Mouse (Mus musculus) embryo, embryonic 10.5 days (tissue): ENCODE results near the gene Lhx8.

Experiments used
- DNase-seq: peaks from one replicate; pipeline ENCODE4 v3.0.0-alpha.2; 2015; ENCODE audit warnings: low spot score

Gene Lhx8

GRCm38 (mm10) chr3:154321921-154322574 is 8.4 kb downstream of the Lhx8 start:
- DNase-seq, result no peak

DNA sequence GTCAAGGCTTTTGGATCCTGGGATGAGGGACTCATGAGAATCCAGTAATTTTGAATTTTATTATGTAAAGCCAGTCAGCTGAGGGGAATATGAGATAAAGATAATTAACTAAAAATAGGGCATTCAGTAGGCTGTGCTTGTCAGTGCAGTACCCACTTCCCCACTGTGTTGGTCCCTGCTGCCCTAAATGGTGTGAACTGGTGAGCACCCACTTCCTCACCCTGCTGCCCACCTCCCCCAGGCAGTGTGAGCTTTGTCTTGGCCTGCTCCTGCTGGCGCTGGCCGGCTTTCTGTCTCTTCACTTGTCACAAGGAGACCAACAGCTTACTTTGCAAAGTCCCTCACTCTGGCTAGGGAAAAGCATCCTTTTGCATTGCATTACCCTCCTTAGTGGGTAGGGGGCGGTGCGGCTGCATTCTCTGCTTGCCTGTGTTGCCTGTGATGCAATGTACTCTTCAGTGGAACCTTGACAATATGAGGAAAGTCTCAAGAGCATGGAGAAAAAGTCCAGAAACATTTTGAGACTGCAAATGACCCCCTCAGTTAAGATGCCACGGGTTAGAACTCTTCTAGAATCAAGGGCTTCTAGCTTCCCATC is 12.7 kb downstream of the Lhx8 start:
- peak; percentile 65 for DNase-seq

GRCm38 (mm10) chr3:154305163-154305884 is 25.1 kb downstream of the Lhx8 start:
- no peak for DNase-seq

DNA sequence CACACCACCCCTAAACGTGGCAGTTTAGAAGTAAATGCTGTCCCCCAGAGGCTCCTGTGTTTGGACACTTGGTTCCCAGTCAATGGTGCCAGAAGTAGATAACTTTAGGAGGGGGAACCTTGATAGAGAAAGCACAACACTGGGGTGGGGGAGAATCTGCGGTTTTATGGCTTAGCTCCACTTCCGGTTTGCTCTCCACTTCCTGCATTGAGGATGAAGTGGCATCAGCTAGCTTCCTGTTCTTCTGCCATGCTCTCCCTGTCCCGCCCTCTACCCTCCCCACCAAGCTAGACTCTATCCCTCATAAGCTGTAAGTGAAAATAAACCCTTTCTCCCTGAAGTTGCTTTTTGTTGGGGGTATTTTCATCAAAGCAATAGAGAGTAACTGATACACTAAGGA is 29.4 kb downstream of the Lhx8 start:
- DNase-seq, result no peak

GRCm38 (mm10) chr3:154300006-154300405 is 30.5 kb downstream of the Lhx8 start:
- DNase-seq, result no peak

DNA sequence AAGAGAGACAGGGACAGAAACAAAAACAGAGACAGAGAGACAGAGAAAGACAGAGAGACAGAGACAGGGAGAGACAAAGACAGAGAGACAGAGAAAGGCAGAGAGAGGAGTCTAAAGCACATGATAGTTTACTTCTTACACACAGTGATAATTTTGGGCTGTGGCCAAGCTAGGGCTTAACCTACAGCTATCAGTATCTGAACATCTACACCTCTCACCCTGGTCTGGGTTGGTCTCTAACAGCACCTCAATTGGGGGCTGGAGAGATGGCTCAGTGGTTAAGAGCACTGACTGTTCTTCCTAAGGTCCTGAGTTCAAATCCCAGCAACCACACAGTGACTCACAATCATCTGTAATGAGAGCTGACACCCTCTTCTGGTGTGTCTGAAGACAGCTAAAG is 32.0 kb downstream of the Lhx8 start:
- no peak for DNase-seq

GRCm38 (mm10) chr3:154297499-154297898 is 33.0 kb downstream of the Lhx8 start:
- no peak for DNase-seq

DNA sequence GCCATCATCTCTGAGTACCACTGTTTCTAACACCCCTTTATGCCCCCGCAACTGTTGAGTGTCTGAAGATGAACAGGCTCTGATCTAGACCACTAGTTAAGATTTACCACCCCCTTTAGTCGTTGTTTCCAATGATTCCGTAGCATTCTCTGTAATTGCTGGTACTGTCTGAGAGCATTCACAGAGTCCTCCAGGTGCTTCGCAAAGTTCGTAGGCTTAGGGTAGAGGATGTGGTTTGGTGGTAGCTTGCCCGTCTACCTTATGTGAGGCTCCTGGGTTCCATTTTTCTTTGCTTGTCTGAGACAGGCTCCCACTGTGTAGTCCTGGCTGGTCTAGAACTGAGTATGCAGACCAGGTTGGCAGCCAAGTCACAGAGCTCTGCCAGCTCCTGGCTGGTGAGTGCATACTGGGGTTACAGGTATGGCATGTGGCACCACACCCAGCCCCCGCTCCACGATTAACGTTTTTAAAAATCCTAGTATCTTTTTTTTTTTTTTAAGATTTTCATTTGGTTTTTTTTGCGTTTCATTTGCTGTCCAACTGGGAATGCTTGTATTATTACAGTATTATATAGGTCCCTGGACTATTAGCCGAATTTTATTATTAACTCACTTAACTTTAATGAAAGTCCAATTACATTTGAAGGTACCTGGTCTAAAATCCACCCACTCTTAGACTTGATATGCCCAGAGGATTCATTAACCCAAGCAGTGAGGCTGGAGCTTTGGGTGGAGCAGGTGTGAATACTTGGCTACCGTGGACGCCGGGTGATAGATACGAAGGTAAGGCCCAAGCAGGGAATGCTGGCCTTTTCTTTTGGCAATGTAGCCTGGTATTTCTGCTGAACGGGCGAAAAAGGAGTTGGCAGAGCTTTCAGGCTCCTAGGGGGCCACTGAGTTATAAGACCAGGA is 35.3 kb downstream of the Lhx8 start:
- DNase-seq, result no peak

- no peak for DNase-seq
Observed at GRCm38 (mm10) chr3:154293839-154294490, 36.5 kb downstream of the Lhx8 start.

DNA sequence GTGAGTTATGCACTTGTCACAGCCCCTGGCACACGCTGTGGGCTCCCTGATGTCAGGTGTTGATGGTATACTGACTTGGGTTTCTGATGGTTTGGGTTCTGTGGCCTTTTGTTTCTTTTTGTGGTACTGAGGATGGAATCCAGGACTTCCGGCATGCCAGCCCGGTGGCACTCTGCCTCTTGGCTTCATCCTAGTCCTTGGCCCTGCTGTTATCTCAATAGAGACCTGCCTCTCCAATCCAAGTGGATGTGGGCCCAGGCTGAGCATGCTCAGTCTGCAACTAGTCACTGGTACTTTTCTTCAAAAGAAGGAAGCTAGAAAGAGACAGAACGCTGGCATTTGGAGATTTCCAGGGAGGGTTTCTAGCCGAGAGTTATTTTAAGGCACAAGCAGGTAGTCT is 38.3 kb downstream of the Lhx8 start:
- no peak for DNase-seq

DNA sequence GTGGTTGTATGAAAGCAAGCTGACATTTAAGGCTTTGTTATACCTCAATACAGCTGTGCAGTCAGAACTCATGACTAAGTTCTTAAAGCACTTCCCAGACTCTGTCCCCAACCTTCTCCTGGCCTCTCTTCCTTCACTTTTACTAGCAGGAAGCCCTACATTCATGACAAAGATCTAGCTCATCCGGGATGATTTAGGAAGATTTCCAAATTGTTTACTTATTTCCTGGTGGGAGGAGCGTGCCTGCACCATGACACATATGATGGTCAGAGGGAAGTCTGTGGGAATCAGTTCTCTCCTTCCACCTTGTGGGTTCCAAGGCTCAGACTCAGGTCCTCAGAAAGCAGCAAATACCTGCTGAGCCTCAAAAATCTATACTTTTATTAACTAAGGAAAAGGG is 40.1 kb downstream of the Lhx8 start:
- DNase-seq, result no peak

DNA sequence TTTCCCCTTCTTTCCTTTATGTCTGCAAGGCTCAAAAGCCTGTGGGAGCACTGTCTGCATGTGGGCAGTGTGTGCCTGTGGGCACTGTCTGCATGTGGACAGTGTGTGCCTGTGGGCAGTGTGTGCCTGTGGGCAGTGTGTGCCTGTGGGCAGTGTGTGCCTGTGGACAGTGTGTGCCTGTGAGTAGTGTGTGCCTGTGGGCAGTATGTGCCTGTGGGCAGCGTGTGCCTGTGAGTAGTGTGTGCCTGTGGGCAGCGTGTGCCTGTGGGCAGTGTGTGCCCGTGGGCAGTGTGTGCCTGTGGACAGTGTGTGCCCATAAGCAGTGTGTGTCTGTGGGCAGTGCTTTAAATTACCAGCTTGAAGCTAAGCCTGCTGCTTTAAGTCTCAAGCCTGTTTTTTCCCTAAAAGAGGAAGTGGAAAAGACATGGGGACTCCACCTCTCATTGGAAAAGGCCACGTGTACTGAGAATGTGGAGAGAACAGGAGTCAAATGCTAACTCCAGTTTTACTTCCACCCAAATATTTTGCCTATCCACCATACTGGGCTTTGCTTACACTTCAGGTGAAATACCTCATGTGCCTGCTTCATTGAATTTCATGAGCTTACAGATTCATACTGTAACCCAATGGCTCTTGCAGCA is 41.9 kb downstream of the Lhx8 start:
- no peak for DNase-seq

DNA sequence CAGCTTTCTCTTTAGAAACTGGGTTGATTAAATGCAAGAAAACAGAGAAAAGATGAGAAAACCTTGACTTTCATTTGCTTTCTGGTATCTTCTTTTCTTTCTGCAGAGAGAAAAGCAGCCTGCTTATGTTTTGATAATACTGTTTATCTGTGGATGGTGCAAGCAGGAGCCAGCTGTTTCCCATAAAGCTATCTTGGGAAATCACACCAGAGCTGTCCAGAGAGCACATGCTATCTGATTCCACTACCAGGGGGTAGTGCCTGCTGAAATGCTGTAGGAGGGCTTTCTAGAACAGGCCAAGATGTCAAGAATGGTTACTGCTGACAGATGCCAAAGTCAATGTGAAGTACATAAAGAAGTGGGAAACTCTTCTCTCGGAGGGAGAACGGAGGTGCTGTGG is 43.2 kb downstream of the Lhx8 start:
- DNase-seq, result no peak

DNA sequence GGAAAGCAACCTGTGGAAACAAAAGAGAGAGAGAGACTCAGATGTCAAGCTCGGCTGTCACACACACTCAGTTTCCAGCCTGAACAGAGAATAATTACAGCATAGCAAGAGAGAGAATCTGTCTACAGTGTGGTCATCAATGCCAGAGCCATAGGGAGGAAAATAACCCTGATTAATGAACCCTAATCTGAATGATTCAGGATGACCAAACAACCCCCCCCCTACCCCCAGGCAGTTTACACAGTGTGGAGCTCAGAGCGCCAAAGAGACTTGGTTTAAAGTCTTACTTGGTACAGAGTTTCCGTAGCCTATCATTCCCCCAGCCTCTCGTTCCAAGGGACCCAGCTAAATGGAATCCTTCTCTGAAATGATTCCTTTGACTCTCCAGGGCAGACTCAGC is 45.1 kb downstream of the Lhx8 start:
- no peak for DNase-seq

- no peak for DNase-seq
Observed at GRCm38 (mm10) chr3:154284260-154284659, 46.2 kb downstream of the Lhx8 start.

- DNase-seq, result peak; percentile 5
Observed at GRCm38 (mm10) chr3:154274681-154275080, 55.8 kb downstream of the Lhx8 start.

DNA sequence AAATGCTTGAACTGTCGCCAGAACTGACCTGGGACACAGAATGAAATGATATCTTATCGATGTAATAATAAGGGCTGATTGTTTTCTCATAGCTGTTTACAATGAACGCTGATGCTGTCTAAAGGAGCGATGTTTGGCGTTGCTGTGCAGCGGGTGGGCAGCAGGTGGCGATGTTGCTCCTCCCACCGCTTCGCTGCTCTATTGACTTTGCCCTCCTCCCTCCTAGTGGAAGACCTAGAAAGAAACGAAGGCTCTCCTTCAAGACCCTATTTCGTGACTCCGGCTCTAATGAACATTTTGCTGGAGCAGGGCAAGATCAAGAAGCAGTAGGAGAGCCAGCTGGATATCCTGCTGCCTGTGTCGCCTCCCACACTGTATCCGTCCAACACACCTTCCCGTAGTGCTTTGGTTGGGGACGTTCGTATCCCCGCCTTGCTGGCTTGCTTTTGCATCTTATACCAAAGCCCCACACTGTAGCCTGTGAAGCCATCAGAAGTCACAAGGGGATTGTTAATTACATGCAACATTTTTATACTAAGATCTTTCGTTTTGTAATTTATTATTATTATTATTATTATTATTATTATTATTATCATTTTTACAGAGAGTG is 60.6 kb downstream of the Lhx8 start:
- DNase-seq, result peak; percentile 85

DNA sequence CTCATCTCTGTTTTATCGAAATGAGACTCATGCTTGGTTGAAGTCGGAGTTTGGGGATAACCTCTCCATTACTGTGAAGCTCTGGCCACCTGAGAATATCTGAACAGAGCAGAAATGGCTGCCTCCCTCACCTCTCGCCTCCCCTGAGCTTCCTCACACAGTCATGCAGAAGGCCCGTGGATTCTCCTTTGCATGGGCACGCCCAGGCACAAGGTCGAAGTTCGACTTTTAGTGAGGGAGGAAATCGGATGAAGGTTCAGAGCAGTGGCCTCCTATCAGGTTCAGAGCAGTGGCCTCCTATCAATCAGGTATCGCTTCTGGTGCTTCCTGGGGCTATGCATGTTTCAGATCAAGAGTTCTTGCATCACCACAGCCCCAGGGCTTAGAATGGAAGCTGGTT is 62.1 kb downstream of the Lhx8 start:
- no peak for DNase-seq

DNA sequence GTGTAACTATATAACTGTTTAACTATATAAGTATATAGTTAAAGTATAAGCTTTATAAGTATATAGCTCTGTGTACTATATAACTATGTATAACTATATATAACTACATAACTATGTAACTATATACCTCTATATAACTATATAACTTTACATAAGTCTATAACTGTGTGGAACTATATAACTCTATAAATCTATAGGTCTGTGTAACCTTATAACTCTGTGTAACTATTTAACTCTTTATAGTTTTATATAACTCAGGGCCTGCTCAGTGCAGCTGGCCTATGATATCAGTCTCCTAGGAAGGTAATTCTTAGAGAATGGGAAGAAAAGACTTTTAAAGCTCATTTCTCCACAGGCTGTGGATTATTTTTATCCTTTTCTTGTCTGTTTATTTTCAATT is 73.1 kb downstream of the Lhx8 start:
- no peak for DNase-seq
